Mouse (Mus musculus) intestine, embryonic 15.5 days (tissue): ENCODE measurements around the gene Nup155. TPM values are rescaled to one million over a fixed set of nuclear protein-coding genes. Genes with fewer than 3 reads are reported as not detected.
"Not testable (repeated sequence)": the region's sequence is repeated elsewhere in the genome, so short reads cannot be mapped to it uniquely, and the experiment has no call there.

Experiments
- ATAC-seq: fragments of 200-750 bp; cut with Nextera tagmentation; 2 replicates; pipeline ENCODE4 v1.8.0; 2017; ENCODE audit warnings: moderate TSS enrichment, moderate library complexity
- H3K27ac ChIP-seq: fragments of 300-500 bp; sonication (generic); 2 replicates; pipeline ENCODE4 v1.5.1; 2015; ENCODE audit warnings: mild to moderate bottlenecking, inconsistent platforms
- H3K27me3 ChIP-seq: fragments of 300-500 bp; sonication (generic); replicated peaks from 2 replicates; pipeline ENCODE4 v1.6.1; 2015; ENCODE audit warnings: inconsistent platforms
- H3K36me3 ChIP-seq: fragments of 300-500 bp; sonication (generic); 2 replicates; pipeline ENCODE4 v1.6.1; 2015; ENCODE audit warnings: inconsistent platforms
- H3K4me1 ChIP-seq: fragments of 300-500 bp; sonication (generic); replicated peaks from 2 replicates; pipeline ENCODE4 v1.6.1; 2015; ENCODE audit warnings: inconsistent platforms
- H3K4me2 ChIP-seq: fragments of 300-500 bp; sonication (generic); replicated peaks from 2 replicates; pipeline ENCODE4 v1.6.1; 2015; ENCODE audit warnings: mild to moderate bottlenecking, inconsistent platforms
- H3K4me3 ChIP-seq: fragments of 300-500 bp; sonication (generic); replicated peaks from 2 replicates; pipeline ENCODE4 v1.5.1; 2015; ENCODE audit warnings: inconsistent platforms
- H3K9ac ChIP-seq: fragments of 300-500 bp; sonication (generic); 2 replicates; pipeline ENCODE4 v1.6.1; 2015; ENCODE audit warnings: inconsistent platforms
- H3K9me3 ChIP-seq: fragments of 300-500 bp; sonication (generic); 2 replicates; pipeline ENCODE4 v1.6.1; 2016; ENCODE audit warnings: inconsistent platforms
- WGBS: fragments of 180-500 bp; shearing (Covaris S2); methylation state at CpG from one replicate; pipeline ENCODE4 v1.1.7; 2015; 5-methylcytosine and 5-hydroxymethylcytosine counted together
- polyA plus RNA-seq: library from polyadenylated mRNA; unstranded; fragments of >200 nt; fragmentation: Nextera tagmentation; extraction: Ambion mirVana; gene quantifications from 2 replicates; pipeline ENCODE4 v1.2.1, GENCODE M21; 2015

Nup155 gene
- 13.2 and 15.4 TPM in 2 replicates for polyA plus RNA-seq

- peaks cover 17% of the 10 kb centered on the region for H3K36me3 ChIP-seq
- WGBS: under 1% methylated on average over 52 of the region's 54 CpGs
Observed at GRCm38 (mm10) chr15:8108966-8109743, at the start of gene Nup155. TSS of gene Nup155 (plus strand) at chr15:8109273.

DNA sequence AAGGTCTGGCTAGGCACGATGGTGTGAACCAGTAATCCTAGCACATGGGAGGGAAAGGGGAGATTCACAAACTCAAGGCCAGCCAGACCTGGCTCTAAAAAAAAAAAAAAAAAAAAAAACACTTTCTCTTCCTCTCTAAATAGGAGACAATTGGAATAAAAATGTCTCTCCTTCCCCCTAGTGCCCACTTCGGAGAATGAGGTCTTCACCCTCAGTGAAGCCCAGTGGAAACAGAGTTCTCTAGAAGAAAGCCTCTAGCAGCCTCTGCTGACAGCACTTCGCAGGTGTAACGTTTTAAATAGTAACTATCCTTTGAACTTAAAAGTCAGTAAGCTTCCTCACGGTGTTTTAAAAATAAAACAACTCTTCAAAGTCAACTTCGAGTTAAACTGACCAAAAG, 43.9 kb upstream of the Nup155 start:
- Histone ChIP-seq H3K4me2 (no peak overlapping the region), H3K36me3 (0 out of 2 replicates have a peak, but pooled peaks cover 2% of the 10 kb centered on the region), H3K27me3 (no peaks in the 10 kb centered on the region), H3K9ac (no peak overlapping the region), H3K4me3 (no peak overlapping the region), H3K4me1 (no peaks in the 10 kb centered on the region), H3K27ac (no peak overlapping the region), H3K9me3 (no peaks in the 10 kb centered on the region)
- 61% methylated on average over 6 of the region's 6 CpGs for whole genome bisulfite sequencing
- no peak for ATAC-seq

More at GRCm38 (mm10) chr15:8108966-8109743, at the start of gene Nup155:
- H3K4me3 ChIP-seq: peak within 1 kb of the TSS; percentile 69
- peak within 1 kb of the TSS; percentile 70 for H3K4me2 ChIP-seq
- peak within 1 kb of the TSS; percentile 71 for H3K27ac ChIP-seq
- peaks cover 5% of the 10 kb centered on the region; the same call in 1 of the 2 replicates for H3K4me1 ChIP-seq
- peak within 1 kb of the TSS; percentile 70 for H3K9ac ChIP-seq
- peak; percentile 98 for ATAC-seq
- H3K27me3 ChIP-seq: no peaks in the 10 kb centered on the region
- no peaks in the 10 kb centered on the region for H3K9me3 ChIP-seq

DNA sequence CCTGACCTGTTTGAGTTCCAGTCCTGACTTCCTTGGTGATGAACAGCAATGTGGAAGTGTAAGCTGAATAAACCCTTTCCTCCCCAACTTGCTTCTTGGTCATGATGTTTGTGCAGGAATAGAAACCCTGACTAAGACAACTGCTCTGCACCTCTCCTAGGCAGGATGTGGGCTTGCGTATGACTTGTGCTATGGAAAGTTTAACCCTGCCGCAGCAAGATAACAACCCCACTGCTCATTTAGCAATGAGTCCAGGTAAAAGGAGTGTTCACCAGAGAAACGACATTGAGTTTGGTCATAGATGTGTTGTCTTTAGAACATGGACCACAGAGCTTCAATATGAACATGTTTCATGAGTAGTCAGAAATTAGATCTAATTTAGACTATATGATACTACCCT, 35.9 kb upstream of the Nup155 start:
- not testable (repeated sequence) for ATAC-seq, H3K27ac ChIP-seq, H3K36me3 ChIP-seq, H3K4me3 ChIP-seq, H3K27me3 ChIP-seq, H3K4me2 ChIP-seq, H3K4me1 ChIP-seq, H3K9me3 ChIP-seq, H3K9ac ChIP-seq
- WGBS: 98% methylated on average over 3 of the region's 3 CpGs

- Histone ChIP-seq H3K36me3 (0 out of 2 replicates have a peak, but pooled peaks cover 4% of the 10 kb centered on the region), H3K4me2 (no peak overlapping the region), H3K4me1 (no peaks in the 10 kb centered on the region), H3K9me3 (no peaks in the 10 kb centered on the region), H3K4me3 (no peak overlapping the region), H3K9ac (no peak overlapping the region), H3K27me3 (no peaks in the 10 kb centered on the region), H3K27ac (no peak overlapping the region)
- 91% methylated on average over 8 of the region's 8 CpGs for WGBS
- ATAC-seq: no peak
Observed at GRCm38 (mm10) chr15:8082139-8082538, 26.9 kb upstream of the Nup155 start.

- peaks cover 5% of the 10 kb centered on the region; the same call in 1 of the 2 replicates for H3K36me3 ChIP-seq
- H3K9me3 ChIP-seq: no peaks in the 10 kb centered on the region
- no peak overlapping the region for H3K9ac ChIP-seq
- 92% methylated on average over 4 of the region's 4 CpGs for WGBS
- H3K4me2 ChIP-seq: no peak overlapping the region
- ATAC-seq: no peak
- no peak overlapping the region for H3K4me3 ChIP-seq
- H3K27ac ChIP-seq: no peak overlapping the region
- H3K27me3 ChIP-seq: no peaks in the 10 kb centered on the region
- H3K4me1 ChIP-seq: no peaks in the 10 kb centered on the region
Observed at GRCm38 (mm10) chr15:8087293-8087692, 21.8 kb upstream of the Nup155 start.

DNA sequence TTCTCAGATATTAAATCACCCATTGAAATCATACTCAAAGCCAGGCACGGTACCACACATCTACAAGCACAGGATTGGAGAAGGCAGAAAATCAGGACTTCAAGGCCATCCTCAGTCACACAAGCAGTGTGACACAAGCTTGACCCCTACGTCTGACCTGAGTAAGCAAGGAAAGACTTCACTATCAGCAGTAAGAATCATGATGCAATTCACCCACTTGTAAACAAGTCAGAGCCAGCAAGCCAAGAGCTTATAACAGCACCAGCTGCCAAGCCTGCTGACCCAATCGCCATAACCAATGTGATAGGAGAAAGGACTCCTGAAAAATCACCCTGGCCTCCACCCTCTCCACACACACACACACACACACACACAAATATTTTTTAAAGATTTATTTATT, 20.4 kb upstream of the Nup155 start:
- no peaks in the 10 kb centered on the region for H3K27me3 ChIP-seq
- no peak overlapping the region for H3K4me3 ChIP-seq
- ATAC-seq: peak; percentile 15; the same call in 1 of the 2 replicates
- H3K36me3 ChIP-seq: peaks cover 5% of the 10 kb centered on the region; the same call in 1 of the 2 replicates
- no peak overlapping the region for H3K27ac ChIP-seq
- no peaks in the 10 kb centered on the region for H3K9me3 ChIP-seq
- H3K4me2 ChIP-seq: no peak overlapping the region
- 67% methylated on average over 3 of the region's 3 CpGs for WGBS
- no peak overlapping the region for H3K9ac ChIP-seq
- H3K4me1 ChIP-seq: no peaks in the 10 kb centered on the region

DNA sequence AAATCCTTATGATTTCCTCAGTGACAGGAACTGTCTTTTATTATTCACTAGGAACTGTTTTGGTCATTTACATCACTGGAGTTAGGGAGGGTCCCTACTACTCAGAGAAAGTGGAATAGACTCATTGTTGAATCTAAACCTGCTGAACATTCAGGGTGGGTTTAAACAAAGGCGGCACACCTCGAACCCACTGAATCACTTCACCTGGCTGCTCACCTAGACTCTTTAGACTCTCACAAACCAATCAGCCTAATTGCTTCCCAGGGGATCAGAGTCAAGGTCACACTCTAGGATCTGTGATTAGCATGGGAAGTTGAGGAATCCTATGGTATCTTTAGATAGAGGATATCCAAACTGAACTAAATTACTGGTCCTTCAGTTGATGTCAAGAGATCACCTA, 18.4 kb upstream of the Nup155 start:
- Histone ChIP-seq H3K27ac (no peak overlapping the region), H3K27me3 (no peaks in the 10 kb centered on the region), H3K4me1 (no peaks in the 10 kb centered on the region), H3K9ac (no peak overlapping the region), H3K36me3 (peaks cover 5% of the 10 kb centered on the region; the same call in 1 of the 2 replicates), H3K4me3 (no peak overlapping the region), H3K4me2 (no peak overlapping the region), H3K9me3 (no peaks in the 10 kb centered on the region)
- 96% methylated on average over 2 of the region's 2 CpGs for WGBS
- no peak for ATAC-seq

GRCm38 (mm10) chr15:8092668-8093067, 16.4 kb upstream of the Nup155 start:
- not testable (repeated sequence) for H3K36me3 ChIP-seq, H3K4me3 ChIP-seq, H3K9ac ChIP-seq, H3K27ac ChIP-seq, H3K9me3 ChIP-seq, ATAC-seq, H3K4me1 ChIP-seq, H3K27me3 ChIP-seq, H3K4me2 ChIP-seq
- WGBS: 64% methylated on average over 1 of the region's 1 CpGs

GRCm38 (mm10) chr15:8097853-8098252, 11.2 kb upstream of the Nup155 start:
- WGBS: 27% methylated on average over 7 of the region's 7 CpGs
- Histone ChIP-seq H3K9me3 (no peaks in the 10 kb centered on the region), H3K9ac (no peak overlapping the region), H3K4me1 (no peaks in the 10 kb centered on the region), H3K36me3 (no peaks in the 10 kb centered on the region), H3K27ac (no peak overlapping the region), H3K4me3 (peak overlapping the region; percentile 19; the same call in 1 of the 2 replicates), H3K27me3 (no peaks in the 10 kb centered on the region), H3K4me2 (peak overlapping the region; percentile 36; the same call in 1 of the 2 replicates)
- no peak for ATAC-seq

DNA sequence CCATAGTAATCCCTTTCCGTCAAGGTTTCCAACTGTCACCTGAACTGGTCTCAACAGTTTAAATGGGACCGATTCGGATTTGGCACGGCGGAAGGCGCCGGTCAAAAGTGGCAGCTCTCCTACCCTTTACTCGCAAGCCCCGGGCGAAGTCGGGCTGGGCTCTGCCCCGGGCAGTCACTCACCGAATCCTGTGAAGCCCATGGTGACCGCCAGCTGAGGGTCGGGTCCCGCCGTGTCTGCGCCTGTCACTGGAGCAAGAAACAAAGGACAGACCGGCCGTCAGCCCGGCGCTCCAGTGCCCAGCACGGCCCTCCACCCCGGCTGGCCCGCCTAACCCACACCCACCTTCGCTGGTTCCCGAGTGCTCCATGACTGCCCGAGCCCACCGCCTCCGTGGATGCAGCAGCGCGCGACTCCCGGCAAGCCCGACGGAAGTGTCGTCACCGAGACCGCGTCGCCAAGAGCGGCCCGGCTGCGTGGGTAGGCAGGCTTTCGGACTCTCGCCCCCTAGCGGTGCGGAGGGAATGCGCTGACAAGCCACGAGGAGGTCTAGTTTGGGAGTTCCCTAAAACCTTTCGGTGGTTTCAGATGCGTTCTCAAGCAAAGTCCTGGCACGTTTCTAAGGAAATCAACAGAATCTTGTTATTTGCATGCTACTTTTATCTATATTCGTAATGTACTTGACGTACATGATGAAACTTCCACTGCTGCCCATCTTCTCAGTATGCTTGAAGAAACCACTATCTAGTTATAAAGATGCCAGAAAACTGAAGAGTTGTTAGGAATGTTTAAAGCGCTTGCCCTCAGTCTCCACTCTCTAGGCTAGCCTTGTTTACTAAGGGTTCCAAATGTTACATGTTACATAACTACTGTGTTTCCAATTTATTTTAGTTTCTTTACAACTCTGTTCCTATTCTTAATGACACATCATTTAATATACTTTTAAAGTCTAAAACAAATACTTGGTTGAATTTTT, 10.0 kb upstream of the Nup155 start, which contains the start of gene Wdr70:
Gene Wdr70 (minus strand): TSS at position 436 of the 976 bp plus-strand sequence.
- 2% methylated on average over 56 of the region's 56 CpGs for WGBS
- Histone ChIP-seq H3K9me3 (no peaks in the 10 kb centered on the region), H3K36me3 (no peaks in the 10 kb centered on the region), H3K4me2 (peak within 1 kb of the TSS; percentile 42), H3K9ac (peak within 1 kb of the TSS; percentile 76), H3K4me1 (no peaks in the 10 kb centered on the region), H3K27me3 (no peaks in the 10 kb centered on the region), H3K4me3 (peak within 1 kb of the TSS; percentile 80), H3K27ac (no peak within 1 kb of the TSS)
- peak; percentile 95 for ATAC-seq

- not testable (repeated sequence) for H3K27me3 ChIP-seq, H3K27ac ChIP-seq, H3K4me1 ChIP-seq, ATAC-seq, H3K4me3 ChIP-seq, H3K36me3 ChIP-seq, H3K9ac ChIP-seq, H3K4me2 ChIP-seq, H3K9me3 ChIP-seq
- 62% methylated on average over 15 of the region's 15 CpGs for WGBS
Observed at GRCm38 (mm10) chr15:8101975-8102542, 7.0 kb upstream of the Nup155 start.
